Mouse (Mus musculus) embryonic fibroblast, embryonic 13.5 days (primary cell): ENCODE results near the gene Hoxd1.

ENCODE experiments used
- CTCF ChIP-seq: IDR thresholded peaks from 2 replicates; pipeline ENCODE4 v1.5.1; 2011; ENCODE audit warnings: mild to moderate bottlenecking, control low read depth, low read length, moderate library complexity, borderline replicate concordance; ENCODE audit not compliant: insufficient read depth
- POLR2A ChIP-seq: IDR thresholded peaks from 2 replicates; pipeline ENCODE4 v1.6.1; 2011; ENCODE audit warnings: low read depth, mild to moderate bottlenecking, control low read depth, low read length, moderate library complexity

- TF ChIP-seq POLR2A (no peak), CTCF (no peak)
Observed at GRCm38 (mm10) chr2:74731055-74731454, 31.7 kb upstream of the Hoxd1 start.
